ENCODE assay signal across 34 mouse cellular contexts in genomic region chr4:119013031-119013430, GRCm38 (mm10). TPM values are rescaled to one million over a fixed set of nuclear protein-coding genes. Genes with fewer than 3 reads are reported as not detected.
A peak's percentile ranks its signal among the peaks of the same experiment; 100 is the strongest.
DNase-seq lines count a peak whose midpoint lies in the region; ATAC-seq and TF ChIP-seq lines count a peak whose summit lies in the region.
"Had no signal": no experiment of that assay in that cellular context is flagged by ENCODE, and none has a peak within 500 bp of the region (broad histone marks: within the 10 kb centered on the region; RNA-seq: fewer than 3 reads in every experiment).

No protein-coding gene starts in this region.

- no peak for TF ChIP-seq CTCF in forebrain, postnatal 0 days (IDR thresholded peaks at IDR 0.05; ENCODE audit: low read depth)
- TF ChIP-seq CTCF in liver, postnatal 0 days (IDR thresholded peaks at IDR 0.05; ENCODE audit: low read depth): no peak
- TF ChIP-seq CTCF in liver, embryonic 14.5 days (IDR thresholded peaks at IDR 0.05; ENCODE audit: low read depth): no peak

- no peak overlapping the region for H3K4me2 ChIP-seq in forebrain, embryonic 11.5 days (ENCODE audit: low read depth, low read length, severe bottlenecking)
- H3K4me2 ChIP-seq in forebrain, postnatal 0 days (ENCODE audit: low read depth): no peak overlapping the region
- no peak overlapping the region for H3K4me2 ChIP-seq in liver, embryonic 12.5 days
- H3K4me2 ChIP-seq in liver, postnatal 0 days (ENCODE audit: low read depth, low read length): no peak overlapping the region
- H3K4me2 ChIP-seq in liver, embryonic 14.5 days (ENCODE audit: low read depth): no peak overlapping the region
- H3K4me2 ChIP-seq in midbrain, embryonic 16.5 days (ENCODE audit: low read length): no peak overlapping the region
- H3K4me2 ChIP-seq: embryonic facial prominence, embryonic 12.5 days; embryonic facial prominence, embryonic 15.5 days; heart, embryonic 12.5 days; heart, embryonic 15.5 days; hindbrain, embryonic 14.5 days had no signal

- TF ChIP-seq EP300 in liver, postnatal 0 days (IDR thresholded peaks at IDR 0.05; ENCODE audit: low read depth): no peak
- no peak for TF ChIP-seq EP300 in liver, embryonic 14.5 days (IDR thresholded peaks at IDR 0.05; ENCODE audit: low read depth)

- no peak overlapping the region for H3K9ac ChIP-seq in forebrain, embryonic 11.5 days (ENCODE audit: low read length)
- H3K9ac ChIP-seq in forebrain, postnatal 0 days: no peak overlapping the region
- no peak overlapping the region for H3K9ac ChIP-seq in liver, embryonic 12.5 days
- no peak overlapping the region for H3K9ac ChIP-seq in liver, postnatal 0 days (replicated peaks)
- no peak overlapping the region for H3K9ac ChIP-seq in liver, embryonic 14.5 days (replicated peaks)
- no peak overlapping the region for H3K9ac ChIP-seq in midbrain, embryonic 16.5 days (ENCODE audit: low read depth, low read length)
- H3K9ac ChIP-seq: embryonic facial prominence, embryonic 12.5 days; embryonic facial prominence, embryonic 15.5 days; heart, embryonic 12.5 days; heart, embryonic 15.5 days; hindbrain, embryonic 14.5 days had no signal

- no peak overlapping the region for H3K27ac ChIP-seq in forebrain, embryonic 11.5 days (ENCODE audit: low read depth, low read length)
- no peak overlapping the region for H3K27ac ChIP-seq in forebrain, postnatal 0 days (ENCODE audit: low read depth, low read length)
- peak overlapping the region; percentile 70 for H3K27ac ChIP-seq in liver, embryonic 12.5 days
- H3K27ac ChIP-seq in liver, postnatal 0 days (ENCODE audit: low read depth): no peak overlapping the region
- H3K27ac ChIP-seq in liver, embryonic 14.5 days: 0 out of 2 replicates have a peak overlapping the region, but pooled peaks have one; percentile 15
- H3K27ac ChIP-seq in midbrain, embryonic 16.5 days (ENCODE audit: low read length): no peak overlapping the region
- H3K27ac ChIP-seq: embryonic facial prominence, embryonic 12.5 days; embryonic facial prominence, embryonic 15.5 days; gastrocnemius, adult 2 months; heart, embryonic 15.5 days; hindbrain, embryonic 14.5 days; hindbrain, postnatal 0 days had no signal

- H3K9me3 ChIP-seq in forebrain, embryonic 11.5 days (ENCODE audit: control insufficient read depth, low read length): no peaks in the 10 kb centered on the region
- H3K9me3 ChIP-seq in forebrain, postnatal 0 days (ENCODE audit: low read length): no peaks in the 10 kb centered on the region
- H3K9me3 ChIP-seq in liver, embryonic 12.5 days (replicated peaks): no peaks in the 10 kb centered on the region
- no peaks in the 10 kb centered on the region for H3K9me3 ChIP-seq in liver, postnatal 0 days (ENCODE audit: low read length)
- no peaks in the 10 kb centered on the region for H3K9me3 ChIP-seq in liver, embryonic 14.5 days (ENCODE audit: control insufficient read depth, low read length)
- H3K9me3 ChIP-seq in midbrain, embryonic 16.5 days (replicated peaks; ENCODE audit: control insufficient read depth, low read length, poor library complexity, severe bottlenecking): no peaks in the 10 kb centered on the region
- H3K9me3 ChIP-seq: embryonic facial prominence, embryonic 12.5 days; embryonic facial prominence, embryonic 15.5 days; G1E; heart, embryonic 12.5 days; heart, embryonic 15.5 days had no signal

- no peak overlapping the region for H3K4me3 ChIP-seq in forebrain, embryonic 11.5 days (ENCODE audit: low read depth, low read length)
- H3K4me3 ChIP-seq in forebrain, postnatal 0 days (ENCODE audit: low read depth, low read length): no peak overlapping the region
- no peak overlapping the region for H3K4me3 ChIP-seq in liver, embryonic 12.5 days
- H3K4me3 ChIP-seq in liver, postnatal 0 days (ENCODE audit: low read depth, low read length): no peak overlapping the region
- no peak overlapping the region for H3K4me3 ChIP-seq in liver, embryonic 14.5 days (ENCODE audit: insufficient read depth in 1 of 2, low read depth in 2 of 2, low read length in 2 of 2)
- no peak overlapping the region for H3K4me3 ChIP-seq in midbrain, embryonic 16.5 days (ENCODE audit: low read depth, low read length)
- H3K4me3 ChIP-seq: embryonic facial prominence, embryonic 12.5 days; embryonic facial prominence, embryonic 15.5 days; gastrocnemius, adult 2 months; heart, embryonic 12.5 days; heart, embryonic 15.5 days had no signal

- no peaks in the 10 kb centered on the region for H3K27me3 ChIP-seq in forebrain, embryonic 11.5 days (ENCODE audit: control insufficient read depth, insufficient read depth, low read length)
- H3K27me3 ChIP-seq in forebrain, postnatal 0 days (ENCODE audit: insufficient read depth, low read length): no peaks in the 10 kb centered on the region
- H3K27me3 ChIP-seq in liver, embryonic 12.5 days (replicated peaks): peaks cover 39% of the 10 kb centered on the region
- H3K27me3 ChIP-seq in liver, postnatal 0 days (ENCODE audit: insufficient read depth, low read length): no peaks in the 10 kb centered on the region
- H3K27me3 ChIP-seq in liver, embryonic 14.5 days (ENCODE audit: control insufficient read depth, insufficient read depth, low read length): peaks cover 3% of the 10 kb centered on the region; the same call in 1 of the 2 replicates
- no peaks in the 10 kb centered on the region for H3K27me3 ChIP-seq in midbrain, embryonic 16.5 days (ENCODE audit: control insufficient read depth, insufficient read depth, low read depth, low read length)
- H3K27me3 ChIP-seq: CH12.LX; embryonic facial prominence, embryonic 12.5 days; embryonic facial prominence, embryonic 15.5 days; heart, embryonic 12.5 days; heart, embryonic 15.5 days; Patski had no signal

- WGBS in forebrain, embryonic 11.5 days: 85% methylated on average over 5 of the region's 5 CpGs
- WGBS in forebrain, postnatal 0 days: 62% methylated on average over 5 of the region's 5 CpGs
- WGBS in liver, embryonic 12.5 days (ENCODE audit: insufficient replicate concordance): 80% methylated on average over 5 of the region's 5 CpGs
- 76% methylated on average over 5 of the region's 5 CpGs for WGBS in liver, postnatal 0 days (ENCODE audit: insufficient replicate concordance)
- WGBS in liver, embryonic 14.5 days (ENCODE audit: insufficient replicate concordance): 82% methylated on average over 5 of the region's 5 CpGs
- WGBS in midbrain, embryonic 16.5 days: 91% methylated on average over 5 of the region's 5 CpGs

- H3K36me3 ChIP-seq in forebrain, embryonic 11.5 days (ENCODE audit: control insufficient read depth, insufficient read depth, low read length): no peaks in the 10 kb centered on the region
- no peaks in the 10 kb centered on the region for H3K36me3 ChIP-seq in forebrain, postnatal 0 days (ENCODE audit: insufficient read depth)
- no peaks in the 10 kb centered on the region for H3K36me3 ChIP-seq in liver, embryonic 12.5 days
- H3K36me3 ChIP-seq in liver, postnatal 0 days (replicated peaks; ENCODE audit: insufficient read depth, low read length): no peaks in the 10 kb centered on the region
- no peaks in the 10 kb centered on the region for H3K36me3 ChIP-seq in liver, embryonic 14.5 days (replicated peaks; ENCODE audit: control insufficient read depth, insufficient read depth, low read depth)
- no peaks in the 10 kb centered on the region for H3K36me3 ChIP-seq in midbrain, embryonic 16.5 days (ENCODE audit: control insufficient read depth, insufficient read depth, low read length)
- H3K36me3 ChIP-seq: embryonic facial prominence, embryonic 12.5 days; embryonic facial prominence, embryonic 15.5 days; G1E; heart, embryonic 12.5 days; heart, embryonic 15.5 days had no signal

- no peak for ATAC-seq in forebrain, embryonic 11.5 days (replicated peaks; ENCODE audit: low FRiP score)
- ATAC-seq in forebrain, postnatal 0 days: no peak
- no peak for ATAC-seq in liver, embryonic 12.5 days
- ATAC-seq in liver, postnatal 0 days: no peak
- ATAC-seq in liver, embryonic 14.5 days (ENCODE audit: insufficient read depth): no peak
- ATAC-seq in midbrain, embryonic 16.5 days: no peak
- ATAC-seq: forebrain, embryonic 14.5 days; hindbrain, postnatal 0 days; inflammation-experienced regulatory T-cells, adult 6 months; Patski had no signal

- peak; percentile 36 for DNase-seq in forebrain, embryonic 11.5 days (ENCODE audit: low spot score)
- no peak for DNase-seq in forebrain, postnatal 0 days
- DNase-seq in liver, postnatal 0 days: no peak
- no peak for DNase-seq in liver, embryonic 14.5 days (ENCODE audit: low read depth in 3 of 3, low spot score in 3 of 3)
- DNase-seq in frontal cortex, postnatal 14 days (ENCODE audit: low spot score in 2 of 2): no peak
- DNase-seq: adrenal gland, adult 2 months; adrenal gland, postnatal 14 days; B cell, adult 2 months; cerebellum, adult 11 months; cerebellum, adult 2 months; cerebellum, adult 9-11 months; cerebellum, postnatal 25 days; gastrocnemius, adult 2 months; gastrocnemius, postnatal 14 days; heart, adult 11 months; heart, postnatal 14 days; heart, postnatal 4 days had no signal

- peaks cover 7% of the 10 kb centered on the region; the same call in 1 of the 2 replicates for H3K4me1 ChIP-seq in forebrain, embryonic 11.5 days (replicated peaks; ENCODE audit: control insufficient read depth, insufficient read depth, low read length)
- no peaks in the 10 kb centered on the region for H3K4me1 ChIP-seq in forebrain, postnatal 0 days (ENCODE audit: insufficient read depth)
- H3K4me1 ChIP-seq in liver, embryonic 12.5 days: peaks cover 75% of the 10 kb centered on the region
- H3K4me1 ChIP-seq in liver, postnatal 0 days (ENCODE audit: insufficient read depth): peaks cover 6% of the 10 kb centered on the region; the same call in 1 of the 2 replicates
- peaks cover 28 to 43% of the 10 kb centered on the region in 2 experiments for H3K4me1 ChIP-seq in liver, embryonic 14.5 days (replicated peaks; ENCODE audit: control insufficient read depth in 2 of 2, insufficient read depth in 2 of 2, low read length in 1 of 2)
- no peaks in the 10 kb centered on the region for H3K4me1 ChIP-seq in midbrain, embryonic 16.5 days (ENCODE audit: control insufficient read depth, insufficient read depth, low read length)

RNA-seq across cellular contexts. Expression of gene Lao1, which starts 51.7 kb away (rescaled TPM):
- not detected in 2 replicates for polyA plus RNA-seq in forebrain, embryonic 11.5 days (2014; fragmentation: Nextera tagmentation; extraction: Ambion mirVana)
- total RNA-seq in forebrain, postnatal 0 days (2014; rRNA removed): 0.15 TPM in 1 of 2 replicates, not detected in the other
- polyA plus RNA-seq in forebrain, postnatal 0 days (2015; fragmentation: Nextera tagmentation; extraction: Ambion mirVana): 0.15 and 0.21 TPM in 2 replicates
- polyA plus RNA-seq in liver, embryonic 12.5 days (2016; fragmentation: Nextera tagmentation; extraction: Ambion mirVana): not detected in 2 replicates
- polyA plus RNA-seq in liver, postnatal 0 days (2015; fragmentation: Nextera tagmentation; extraction: Ambion mirVana): not detected in 2 replicates
- polyA plus RNA-seq in liver, embryonic 14.5 days (2012; rRNA removed): not detected in 2 replicates
- polyA plus RNA-seq in liver, embryonic 14.5 days (2014; fragmentation: Nextera tagmentation; extraction: Ambion mirVana): not detected in 2 replicates
- polyA plus RNA-seq in midbrain, embryonic 16.5 days (2015; fragmentation: Nextera tagmentation; extraction: Ambion mirVana): not detected in 2 replicates
- total RNA-seq: adrenal gland, postnatal 4 days; common myeloid progenitor, adult 5-6 weeks; G1E; gastrocnemius, postnatal 4 days; heart, postnatal 4 days had no signal
- polyA plus RNA-seq: adrenal gland, adult 2 months; embryonic facial prominence, embryonic 12.5 days; G1E; heart, embryonic 12.5 days; heart, embryonic 15.5 days; hindbrain, embryonic 11.5 days; hindbrain, embryonic 14.5 days; inflammation-experienced regulatory T-cells, adult 6 months; Patski had no signal

Comparison
In these comparisons a context has a peak if more than half of its experiments do, and no peak if none do; other contexts are left out.
1. H3K27ac ChIP-seq: peak in liver, embryonic 12.5 days (single experiment) and liver, embryonic 14.5 days (single experiment); none in forebrain, embryonic 11.5 days (single experiment), forebrain, postnatal 0 days (single experiment), liver, postnatal 0 days (single experiment) and midbrain, embryonic 16.5 days (single experiment).